Mouse (Mus musculus): ENCODE measurements around the gene Fosl2. TPM values are rescaled to one million over a fixed set of nuclear protein-coding genes. Genes with fewer than 3 reads are reported as not detected.

Gene Fosl2
- polyA plus RNA-seq, 2 experiments = 8.8 to 11.6 TPM

DNA sequence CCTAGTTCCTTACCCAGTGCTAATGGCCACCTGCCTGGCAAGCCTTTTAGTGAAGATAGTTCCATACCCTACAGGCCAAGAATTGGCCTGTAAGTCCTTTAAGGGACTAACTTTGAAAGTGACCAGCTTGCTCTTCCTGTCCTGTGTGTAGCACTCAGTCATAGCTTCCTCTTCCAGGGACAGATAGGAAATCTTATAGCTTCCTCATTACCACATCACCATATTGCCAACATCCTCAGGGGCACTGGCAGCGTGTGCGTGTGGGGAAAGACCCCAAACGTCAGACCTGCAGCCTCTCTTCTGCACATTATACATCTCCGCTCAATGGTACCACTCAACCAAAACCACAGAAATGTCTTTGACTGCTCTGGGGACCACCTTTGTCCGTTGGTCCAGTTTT is 13.2 kb upstream of the Fosl2 start:
- WGBS = 80% methylated on average over 5 of the region's 5 CpGs

DNA sequence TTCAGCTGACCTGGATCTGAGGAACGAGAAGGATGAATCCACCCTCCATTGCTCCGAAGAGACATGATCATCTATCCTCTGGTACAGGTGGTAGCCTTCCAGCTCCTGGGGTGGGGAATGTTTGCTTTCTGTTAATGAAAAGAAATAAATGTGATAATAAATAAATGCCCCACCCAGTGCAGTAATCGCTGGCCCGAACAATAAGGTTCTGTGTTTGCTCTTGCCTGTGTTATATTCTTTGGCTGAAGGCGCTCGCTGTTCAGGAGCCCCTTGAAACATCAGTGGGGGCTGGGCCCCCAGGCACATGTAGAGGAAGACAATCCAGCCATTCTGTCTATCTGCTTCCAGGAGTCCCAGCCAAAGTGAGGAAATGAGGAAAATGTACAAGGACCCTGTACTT is 10.6 kb upstream of the Fosl2 start:
- no peak for DNase-seq (ENCODE audit: low spot score)
- Histone ChIP-seq H3K4me1 (ENCODE audit: control insufficient read depth, insufficient read depth, low read length) (no peaks in the 10 kb centered on the region; the same call in 1 of the 2 replicates), H3K9ac (ENCODE audit: low read depth, low read length, severe bottlenecking) (no peak overlapping the region), H3K4me2 (replicated peaks; ENCODE audit: low read depth, low read length, severe bottlenecking) (no peak overlapping the region), H3K27me3 (ENCODE audit: control insufficient read depth, insufficient read depth, low read length) (no peaks in the 10 kb centered on the region), H3K27ac (replicated peaks; ENCODE audit: low read depth, low read length) (no peak overlapping the region), H3K9me3 (ENCODE audit: control insufficient read depth, low read length) (no peaks in the 10 kb centered on the region), H3K36me3 (ENCODE audit: control insufficient read depth, insufficient read depth, low read length) (no peaks in the 10 kb centered on the region), H3K4me3 (replicated peaks; ENCODE audit: low read length) (no peak overlapping the region)
- TF ChIP-seq POLR2A (IDR thresholded peaks at IDR 0.05; ENCODE audit: borderline replicate concordance, extremely low read depth, insufficient read depth, insufficient read length) = no peak
- WGBS = 88% methylated on average over 6 of the region's 6 CpGs
- ATAC-seq (ENCODE audit: low FRiP score, low read depth) = no peak

More for the DNA sequence above, 13.2 kb upstream of the Fosl2 start:
- Histone ChIP-seq H3K4me2 (replicated peaks; ENCODE audit: low read depth, low read length, severe bottlenecking) (no peak overlapping the region), H3K27ac (replicated peaks; ENCODE audit: low read depth, low read length) (no peak overlapping the region), H3K4me1 (ENCODE audit: control insufficient read depth, insufficient read depth, low read length) (no peaks in the 10 kb centered on the region; the same call in 1 of the 2 replicates), H3K36me3 (ENCODE audit: control insufficient read depth, insufficient read depth, low read length) (no peaks in the 10 kb centered on the region), H3K9me3 (ENCODE audit: control insufficient read depth, low read length) (no peaks in the 10 kb centered on the region), H3K9ac (ENCODE audit: low read depth, low read length, severe bottlenecking) (no peak overlapping the region), H3K27me3 (ENCODE audit: control insufficient read depth, insufficient read depth, low read length) (no peaks in the 10 kb centered on the region), H3K4me3 (replicated peaks; ENCODE audit: low read length) (no peak overlapping the region)
- DNase-seq (ENCODE audit: low spot score) (no peak), ATAC-seq (ENCODE audit: low FRiP score, low read depth) (no peak)
- no peak for TF ChIP-seq POLR2A (IDR thresholded peaks at IDR 0.05; ENCODE audit: borderline replicate concordance, extremely low read depth, insufficient read depth, insufficient read length)

DNA sequence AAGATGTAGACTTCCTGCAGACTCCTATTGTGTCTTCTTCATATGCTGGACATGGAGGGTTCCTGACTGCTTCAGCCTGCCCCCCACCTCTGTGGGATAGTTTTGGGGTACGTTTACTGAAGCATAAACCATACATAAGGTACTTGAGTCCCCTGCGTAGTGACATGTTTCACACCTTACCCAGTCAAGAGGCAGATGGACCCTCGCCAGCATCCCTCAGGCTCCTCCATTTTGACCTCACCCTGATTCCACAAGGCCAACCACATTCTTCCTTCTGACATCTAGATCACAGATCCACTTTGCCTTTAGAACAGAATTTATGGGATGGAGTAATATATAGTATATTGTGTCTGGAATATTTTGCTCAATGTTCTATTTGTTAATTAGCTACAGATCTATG is 8.4 kb upstream of the Fosl2 start:
- Histone ChIP-seq H3K36me3 (ENCODE audit: control insufficient read depth, insufficient read depth, low read length) (no peaks in the 10 kb centered on the region), H3K27ac (replicated peaks; ENCODE audit: low read depth, low read length) (no peak overlapping the region), H3K9me3 (ENCODE audit: control insufficient read depth, low read length) (no peaks in the 10 kb centered on the region), H3K4me1 (ENCODE audit: control insufficient read depth, insufficient read depth, low read length) (no peaks in the 10 kb centered on the region; the same call in 1 of the 2 replicates), H3K4me3 (replicated peaks; ENCODE audit: low read length) (no peak overlapping the region), H3K9ac (ENCODE audit: low read depth, low read length, severe bottlenecking) (no peak overlapping the region), H3K27me3 (ENCODE audit: control insufficient read depth, insufficient read depth, low read length) (no peaks in the 10 kb centered on the region), H3K4me2 (replicated peaks; ENCODE audit: low read depth, low read length, severe bottlenecking) (no peak overlapping the region)
- no peak for TF ChIP-seq POLR2A (IDR thresholded peaks at IDR 0.05; ENCODE audit: borderline replicate concordance, extremely low read depth, insufficient read depth, insufficient read length)
- WGBS = 87% methylated on average over 3 of the region's 3 CpGs
- no peak for DNase-seq (ENCODE audit: low spot score)
- no peak for ATAC-seq (ENCODE audit: low FRiP score, low read depth)

DNA sequence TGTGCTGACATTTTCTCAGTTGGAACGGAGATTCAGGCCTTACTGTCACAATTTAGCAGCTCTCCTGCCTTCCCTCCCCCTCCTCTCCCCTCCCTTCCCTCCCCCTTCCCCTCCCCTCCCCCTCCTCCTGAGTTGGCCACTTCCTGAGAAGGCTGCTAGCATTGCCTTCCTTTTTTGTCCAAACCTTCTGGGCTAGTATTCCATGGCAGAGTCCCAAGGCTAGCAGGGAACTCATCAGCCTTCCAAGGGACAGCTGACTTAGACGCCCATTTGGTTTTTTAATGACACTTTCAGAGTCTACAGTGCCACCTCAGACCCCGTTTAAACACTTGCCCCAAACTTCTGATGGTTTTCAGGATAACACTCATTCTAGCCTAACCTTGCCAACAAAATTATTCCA is 7.7 kb upstream of the Fosl2 start:
- no peak overlapping the region for H3K4me3 ChIP-seq (replicated peaks; ENCODE audit: low read length)
- no peak overlapping the region for H3K4me2 ChIP-seq (replicated peaks; ENCODE audit: low read depth, low read length, severe bottlenecking)
- DNase-seq (ENCODE audit: low spot score) = no peak
- no peak for TF ChIP-seq POLR2A (IDR thresholded peaks at IDR 0.05; ENCODE audit: borderline replicate concordance, extremely low read depth, insufficient read depth, insufficient read length)
- H3K4me1 ChIP-seq (ENCODE audit: control insufficient read depth, insufficient read depth, low read length) = no peaks in the 10 kb centered on the region; the same call in 1 of the 2 replicates
- no peak overlapping the region for H3K9ac ChIP-seq (ENCODE audit: low read depth, low read length, severe bottlenecking)
- H3K36me3 ChIP-seq (ENCODE audit: control insufficient read depth, insufficient read depth, low read length) = no peaks in the 10 kb centered on the region
- ATAC-seq (ENCODE audit: low FRiP score, low read depth) = no peak
- H3K9me3 ChIP-seq (ENCODE audit: control insufficient read depth, low read length) = no peaks in the 10 kb centered on the region
- 32% methylated on average over 3 of the region's 3 CpGs for WGBS
- H3K27me3 ChIP-seq (ENCODE audit: control insufficient read depth, insufficient read depth, low read length) = no peaks in the 10 kb centered on the region
- H3K27ac ChIP-seq (replicated peaks; ENCODE audit: low read depth, low read length) = no peak overlapping the region

DNA sequence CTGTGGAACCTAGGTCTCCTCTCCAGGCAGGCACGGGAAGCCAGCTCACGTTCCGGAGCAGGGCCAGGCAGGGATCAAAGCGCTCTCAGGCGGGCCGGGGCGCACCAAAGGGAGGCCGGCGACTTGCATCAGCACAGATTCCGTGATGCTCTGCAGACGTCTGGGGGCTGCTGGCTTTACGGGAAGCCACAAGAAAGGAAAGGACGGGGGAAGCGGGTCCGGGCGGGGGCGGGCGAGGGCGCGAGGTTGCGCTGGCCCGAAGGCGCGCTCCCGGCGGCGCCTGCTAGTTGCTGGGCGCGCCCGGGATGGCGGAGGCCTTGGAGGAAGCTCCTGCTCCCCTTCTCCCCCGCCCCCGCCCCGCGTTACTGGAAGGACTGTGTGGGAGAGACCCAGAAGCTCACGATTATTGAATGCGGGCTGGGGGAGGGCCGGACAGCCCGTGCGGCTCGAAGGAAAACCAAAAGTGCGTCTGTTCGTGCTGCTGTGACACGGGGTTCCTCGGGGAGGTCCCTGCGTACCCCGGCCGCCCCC is 2.6 kb upstream of the Fosl2 start:
- Histone ChIP-seq H3K27ac (replicated peaks; ENCODE audit: low read depth, low read length) (peak overlapping the region; percentile 77), H3K9me3 (ENCODE audit: control insufficient read depth, low read length) (no peaks in the 10 kb centered on the region), H3K27me3 (ENCODE audit: control insufficient read depth, insufficient read depth, low read length) (no peaks in the 10 kb centered on the region), H3K9ac (ENCODE audit: low read depth, low read length, severe bottlenecking) (peak overlapping the region; percentile 62), H3K4me3 (replicated peaks; ENCODE audit: low read length) (peak overlapping the region; percentile 63), H3K36me3 (ENCODE audit: control insufficient read depth, insufficient read depth, low read length) (no peaks in the 10 kb centered on the region), H3K4me1 (ENCODE audit: control insufficient read depth, insufficient read depth, low read length) (peaks cover 13% of the 10 kb centered on the region), H3K4me2 (replicated peaks; ENCODE audit: low read depth, low read length, severe bottlenecking) (peak overlapping the region; percentile 82)
- 0 out of 2 replicates have a peak, but pooled peaks have one; percentile 26 for TF ChIP-seq POLR2A (IDR thresholded peaks at IDR 0.05; ENCODE audit: borderline replicate concordance, extremely low read depth, insufficient read depth, insufficient read length)
- WGBS = 0% methylated on average over 28 of the region's 48 CpGs
- DNase-seq (ENCODE audit: low spot score) (peak; percentile 62), ATAC-seq (ENCODE audit: low FRiP score, low read depth) (peak; percentile 13; the same call in 1 of the 2 replicates)
